Mouse (Mus musculus) lung, adult 2 months (tissue): ENCODE data around the gene Slc48a1.

Experiments
- CTCF ChIP-seq: fragments of 200-500 bp; IDR thresholded peaks from 2 replicates; pipeline ENCODE4 v1.5.1; 2011; ENCODE audit warnings: mild to moderate bottlenecking, low read length, control low read depth; ENCODE audit not compliant: insufficient read depth
- POLR2A ChIP-seq: fragments of 200-500 bp; IDR thresholded peaks from 2 replicates; pipeline ENCODE4 v1.6.1; 2011; ENCODE audit warnings: low read depth, mild to moderate bottlenecking, control low read depth, low read length, borderline replicate concordance; ENCODE audit errors: extremely low read depth

- TF ChIP-seq CTCF (peak; percentile 11; the same call in 1 of the 2 replicates), POLR2A (no peak)
Measured at GRCm38 (mm10) chr15:97794268-97794667, 15.9 kb downstream of the Slc48a1 start.
